Mouse (Mus musculus): ENCODE measurements around the gene Fars2. TPM values are rescaled to one million over a fixed set of nuclear protein-coding genes. Genes with fewer than 3 reads are reported as not detected.

Fars2 gene
- polyA plus RNA-seq, 1 experiment from 2014 or later: 26.5 TPM

GRCm38 (mm10) chr13:36113181-36113580 lies 4.0 kb upstream of the Fars2 start:
- Histone ChIP-seq H3K27me3 (ENCODE audit: poor library complexity, severe bottlenecking) (no peaks in the 10 kb centered on the region), H3K9me3 (no peaks in the 10 kb centered on the region), H3K4me1 (peaks cover 12% of the 10 kb centered on the region), H3K27ac (no peak overlapping the region), H3K4me3 (no peak overlapping the region), H3K36me3 (replicated peaks) (0 out of 2 replicates have a peak, but pooled peaks cover 3% of the 10 kb centered on the region)
- 90% methylated on average over 5 of the region's 5 CpGs for WGBS
- no peak for DNase-seq (ENCODE audit: extremely low spot score, low spot score)

- peak; percentile 44 for DNase-seq (ENCODE audit: extremely low spot score, low spot score)
- WGBS: 9% methylated on average over 21 of the region's 21 CpGs
- Histone ChIP-seq H3K36me3 (replicated peaks) (no peaks in the 10 kb centered on the region), H3K27me3 (ENCODE audit: poor library complexity, severe bottlenecking) (no peaks in the 10 kb centered on the region), H3K27ac (peak overlapping the region; percentile 98), H3K9me3 (no peaks in the 10 kb centered on the region), H3K4me1 (peaks cover 26% of the 10 kb centered on the region), H3K4me3 (peak overlapping the region; percentile 76)
Observed at GRCm38 (mm10) chr13:36116520-36117142, 581 bp upstream of the Fars2 start.

- WGBS: 82% methylated on average over 4 of the region's 4 CpGs
- no peak overlapping the region for H3K27ac ChIP-seq
- H3K36me3 ChIP-seq (replicated peaks): no peaks in the 10 kb centered on the region
- no peaks in the 10 kb centered on the region for H3K9me3 ChIP-seq
- H3K4me1 ChIP-seq: peaks cover 26% of the 10 kb centered on the region
- DNase-seq (ENCODE audit: extremely low spot score, low spot score): no peak
- H3K4me3 ChIP-seq: no peak overlapping the region
- H3K27me3 ChIP-seq (ENCODE audit: poor library complexity, severe bottlenecking): no peaks in the 10 kb centered on the region
Observed at GRCm38 (mm10) chr13:36119684-36120083, 2.5 kb downstream of the Fars2 start.

DNA sequence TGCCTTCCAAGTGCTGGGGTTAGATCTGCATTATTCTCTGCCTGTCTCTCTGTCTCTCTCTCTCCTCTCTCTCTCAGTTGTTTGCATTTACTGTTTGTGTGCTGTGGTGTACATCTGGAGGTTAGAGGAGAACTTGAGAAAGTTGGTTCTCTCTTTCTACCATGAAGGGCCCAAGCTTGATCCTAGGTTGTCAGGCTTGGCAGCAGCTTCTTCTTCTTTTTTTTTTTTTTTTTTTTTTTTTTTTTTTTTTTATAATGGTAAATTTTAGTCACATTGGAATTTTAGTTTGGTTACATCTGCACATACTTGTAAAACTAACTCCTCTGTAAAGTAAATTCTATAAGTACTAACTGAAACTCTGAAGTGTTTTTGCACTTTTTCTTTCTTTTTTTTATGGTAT lies 3.4 kb downstream of the Fars2 start:
- Histone ChIP-seq H3K4me1 (peaks cover 26% of the 10 kb centered on the region), H3K27me3 (ENCODE audit: poor library complexity, severe bottlenecking) (no peaks in the 10 kb centered on the region), H3K4me3 (no peak overlapping the region), H3K9me3 (no peaks in the 10 kb centered on the region), H3K27ac (no peak overlapping the region), H3K36me3 (replicated peaks) (no peaks in the 10 kb centered on the region)
- no peak for DNase-seq (ENCODE audit: extremely low spot score, low spot score)

- 73% methylated on average over 2 of the region's 2 CpGs for WGBS
- no peak overlapping the region for H3K4me3 ChIP-seq
- no peaks in the 10 kb centered on the region for H3K27me3 ChIP-seq (ENCODE audit: poor library complexity, severe bottlenecking)
- no peaks in the 10 kb centered on the region for H3K4me1 ChIP-seq
- no peak overlapping the region for H3K27ac ChIP-seq
- no peak for DNase-seq (ENCODE audit: extremely low spot score, low spot score)
- peaks cover 3% of the 10 kb centered on the region; the same call in 1 of the 2 replicates for H3K9me3 ChIP-seq
- peaks cover 5% of the 10 kb centered on the region; the same call in 1 of the 2 replicates for H3K36me3 ChIP-seq (replicated peaks)
Observed at GRCm38 (mm10) chr13:36129360-36130054, 12.3 kb downstream of the Fars2 start.

DNA sequence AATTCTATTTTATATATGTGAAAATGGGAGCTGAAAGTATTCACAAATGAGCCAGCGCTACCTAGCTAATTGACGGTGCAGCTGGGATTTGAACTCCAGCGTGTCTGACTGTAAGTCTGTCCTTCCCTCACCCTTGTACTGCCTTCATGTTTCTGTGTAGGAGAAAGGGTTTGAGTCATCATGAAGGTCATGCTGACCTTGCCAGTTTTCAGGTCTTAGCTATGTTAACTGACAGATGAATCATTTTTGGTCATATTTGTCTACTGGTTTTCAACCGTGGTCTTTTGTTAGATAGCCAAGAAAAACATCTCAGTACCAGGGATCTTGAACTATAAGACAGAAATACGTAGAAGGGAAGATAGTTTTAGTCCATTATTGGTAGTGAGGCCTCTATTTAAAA lies 14.2 kb downstream of the Fars2 start:
- Histone ChIP-seq H3K9me3 (peaks cover 3% of the 10 kb centered on the region; the same call in 1 of the 2 replicates), H3K27ac (no peak overlapping the region), H3K27me3 (ENCODE audit: poor library complexity, severe bottlenecking) (no peaks in the 10 kb centered on the region), H3K36me3 (replicated peaks) (peaks cover 5% of the 10 kb centered on the region; the same call in 1 of the 2 replicates), H3K4me3 (no peak overlapping the region), H3K4me1 (no peaks in the 10 kb centered on the region)
- no peak for DNase-seq (ENCODE audit: extremely low spot score, low spot score)
- WGBS: 94% methylated on average over 5 of the region's 5 CpGs

- H3K27ac ChIP-seq: no peak overlapping the region
- H3K27me3 ChIP-seq (ENCODE audit: poor library complexity, severe bottlenecking): no peaks in the 10 kb centered on the region
- H3K36me3 ChIP-seq (replicated peaks): peaks cover 5% of the 10 kb centered on the region; the same call in 1 of the 2 replicates
- H3K9me3 ChIP-seq: peaks cover 3% of the 10 kb centered on the region; the same call in 1 of the 2 replicates
- no peaks in the 10 kb centered on the region for H3K4me1 ChIP-seq
- H3K4me3 ChIP-seq: no peak overlapping the region
- 81% methylated on average over 5 of the region's 5 CpGs for WGBS
- no peak for DNase-seq (ENCODE audit: extremely low spot score, low spot score)
Observed at GRCm38 (mm10) chr13:36131992-36132649, 14.9 kb downstream of the Fars2 start.

DNA sequence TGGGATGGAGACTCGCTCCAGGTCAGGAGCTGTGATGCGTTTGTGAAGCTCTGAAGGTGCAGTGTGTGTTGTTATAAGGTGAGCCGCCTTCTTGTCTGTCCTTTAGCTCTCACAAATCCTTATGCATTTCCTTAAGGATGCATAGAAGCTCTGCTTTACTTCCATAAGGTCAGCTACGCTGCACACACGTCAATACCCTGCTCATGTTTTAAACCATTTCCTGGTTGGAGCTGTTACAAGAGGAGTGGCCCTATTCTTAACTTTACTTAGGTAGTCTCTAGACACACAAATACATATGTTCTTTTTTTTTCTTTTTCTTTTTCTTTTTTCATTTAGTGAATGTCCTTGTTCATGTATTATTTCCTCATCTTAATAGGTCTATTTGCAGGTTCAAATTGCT lies 22.5 kb downstream of the Fars2 start:
- H3K9me3 ChIP-seq: no peaks in the 10 kb centered on the region
- no peak for DNase-seq (ENCODE audit: extremely low spot score, low spot score)
- WGBS: 89% methylated on average over 5 of the region's 5 CpGs
- no peaks in the 10 kb centered on the region for H3K36me3 ChIP-seq (replicated peaks)
- H3K4me1 ChIP-seq: no peaks in the 10 kb centered on the region; the same call in 1 of the 2 replicates
- no peak overlapping the region for H3K4me3 ChIP-seq
- H3K27ac ChIP-seq: no peak overlapping the region
- H3K27me3 ChIP-seq (ENCODE audit: poor library complexity, severe bottlenecking): no peaks in the 10 kb centered on the region

DNA sequence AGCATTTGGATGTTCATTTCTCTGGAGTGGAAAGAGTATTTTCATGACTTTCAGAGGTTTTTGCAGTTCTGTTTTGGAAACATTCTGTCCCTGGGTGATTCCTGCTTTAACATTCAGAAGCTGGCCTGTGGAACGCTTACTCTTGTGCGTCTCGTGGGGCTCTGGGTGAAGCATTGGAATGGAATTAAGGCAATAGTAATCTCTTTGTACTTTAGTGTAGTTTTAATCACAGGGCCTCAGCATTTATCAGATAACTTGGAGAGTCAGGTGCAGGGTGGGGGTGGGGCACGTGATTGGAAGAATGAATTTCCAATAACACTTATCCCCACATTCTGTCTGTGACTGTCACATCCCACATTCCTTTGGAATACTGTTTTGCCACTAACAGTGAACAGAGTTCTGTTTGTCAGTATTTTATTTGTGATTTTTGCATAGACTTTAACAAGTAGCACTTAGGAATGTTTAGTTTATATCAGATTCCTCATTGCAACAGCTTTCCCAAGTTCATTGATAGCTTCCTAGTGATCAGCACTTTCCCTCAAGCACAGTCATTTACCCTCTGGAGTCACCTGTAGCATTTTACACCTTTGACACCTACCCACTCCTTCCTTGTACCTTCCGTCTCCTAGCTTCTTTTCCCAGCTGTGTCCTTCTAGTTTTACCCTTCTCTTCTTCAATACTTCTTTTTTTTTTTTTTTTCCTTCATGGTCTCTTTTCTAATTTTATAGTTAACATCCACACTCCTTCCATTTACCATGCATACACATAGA lies 23.2 kb downstream of the Fars2 start:
- no peak overlapping the region for H3K27ac ChIP-seq
- no peak for DNase-seq (ENCODE audit: extremely low spot score, low spot score)
- WGBS: 86% methylated on average over 5 of the region's 5 CpGs
- no peak overlapping the region for H3K4me3 ChIP-seq
- no peaks in the 10 kb centered on the region for H3K27me3 ChIP-seq (ENCODE audit: poor library complexity, severe bottlenecking)
- no peaks in the 10 kb centered on the region for H3K36me3 ChIP-seq (replicated peaks)
- H3K4me1 ChIP-seq: no peaks in the 10 kb centered on the region; the same call in 1 of the 2 replicates
- no peaks in the 10 kb centered on the region for H3K9me3 ChIP-seq

DNA sequence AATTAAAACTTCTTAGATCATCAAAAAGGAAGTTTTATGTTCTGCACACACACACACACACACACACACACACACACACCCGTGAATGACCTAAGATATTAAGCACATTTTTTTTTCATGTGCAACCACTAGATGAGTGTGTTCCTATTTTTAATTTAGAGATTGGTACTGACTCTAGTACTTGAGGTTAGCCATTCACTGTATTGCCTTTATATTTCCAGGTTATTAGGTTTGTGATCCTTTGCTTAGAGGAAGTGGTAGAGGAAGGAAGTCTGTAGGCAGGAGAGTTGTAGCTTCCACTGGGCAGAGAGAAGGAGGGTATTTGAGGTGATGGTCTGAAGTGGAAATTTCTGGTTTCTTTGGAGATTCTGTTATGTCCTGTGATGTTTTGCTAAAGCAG lies 28.4 kb downstream of the Fars2 start:
- Histone ChIP-seq H3K4me1 (peaks cover 39% of the 10 kb centered on the region), H3K9me3 (no peaks in the 10 kb centered on the region), H3K36me3 (replicated peaks) (no peaks in the 10 kb centered on the region), H3K27ac (no peak overlapping the region), H3K27me3 (ENCODE audit: poor library complexity, severe bottlenecking) (no peaks in the 10 kb centered on the region), H3K4me3 (no peak overlapping the region)
- WGBS: 89% methylated on average over 1 of the region's 1 CpGs
- DNase-seq (ENCODE audit: extremely low spot score, low spot score): no peak

GRCm38 (mm10) chr13:36149175-36149939 lies 32.1 kb downstream of the Fars2 start:
- H3K27ac ChIP-seq: no peak overlapping the region
- DNase-seq (ENCODE audit: extremely low spot score, low spot score): no peak
- H3K9me3 ChIP-seq: no peaks in the 10 kb centered on the region
- no peak overlapping the region for H3K4me3 ChIP-seq
- H3K36me3 ChIP-seq (replicated peaks): no peaks in the 10 kb centered on the region
- WGBS: 49% methylated on average over 6 of the region's 6 CpGs
- H3K27me3 ChIP-seq (ENCODE audit: poor library complexity, severe bottlenecking): no peaks in the 10 kb centered on the region
- H3K4me1 ChIP-seq: peaks cover 39% of the 10 kb centered on the region

DNA sequence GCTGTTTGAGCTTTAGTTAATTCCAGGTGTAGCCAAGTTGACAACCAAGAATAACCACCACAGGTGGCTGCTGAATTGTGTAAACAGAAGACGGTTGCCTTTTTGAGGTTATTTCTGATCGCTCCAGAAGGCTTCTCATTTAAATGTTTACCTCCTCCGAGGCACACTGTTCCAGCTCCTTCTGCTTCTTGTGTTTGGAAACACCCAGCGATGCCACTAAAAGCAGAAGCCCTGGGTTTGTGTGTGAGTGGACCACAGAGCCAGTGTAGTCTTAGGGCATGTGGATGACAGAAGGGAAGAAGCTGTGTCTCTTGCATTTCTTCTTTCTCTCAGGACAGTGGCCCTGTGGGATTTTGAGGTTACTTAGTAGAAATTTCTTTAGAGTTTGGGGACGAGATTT lies 33.1 kb downstream of the Fars2 start:
- Histone ChIP-seq H3K9me3 (no peaks in the 10 kb centered on the region), H3K27ac (no peak overlapping the region), H3K4me1 (peaks cover 39% of the 10 kb centered on the region), H3K4me3 (no peak overlapping the region), H3K36me3 (replicated peaks) (no peaks in the 10 kb centered on the region), H3K27me3 (ENCODE audit: poor library complexity, severe bottlenecking) (no peaks in the 10 kb centered on the region)
- no peak for DNase-seq (ENCODE audit: extremely low spot score, low spot score)
- WGBS: 51% methylated on average over 5 of the region's 5 CpGs
